Mouse (Mus musculus): ENCODE data around the gene Senp7.
"Not testable (repeated sequence)": the region's sequence is repeated elsewhere in the genome, so short reads cannot be mapped to it uniquely, and the experiment has no call there.

Gene Senp7

DNA sequence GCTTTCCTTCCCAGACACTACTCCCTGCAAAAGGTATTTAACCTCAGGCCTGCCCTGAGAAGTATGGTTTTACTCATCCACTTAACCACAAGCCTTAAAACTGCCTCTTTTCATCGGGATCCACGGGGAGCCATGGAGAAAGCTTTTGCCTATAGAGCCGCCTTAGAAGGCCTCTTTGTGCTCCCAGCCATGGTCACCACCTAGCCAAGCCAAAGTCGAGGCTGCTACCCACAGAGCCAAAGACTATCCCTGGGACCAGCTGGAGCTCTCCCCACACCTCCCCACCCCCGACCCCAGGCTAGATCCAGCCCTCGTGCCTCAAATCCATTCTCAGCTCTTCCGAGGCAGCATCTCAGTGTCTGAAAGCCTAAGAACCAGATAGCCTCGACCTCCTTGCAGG lies 18.0 kb downstream of the Senp7 start:
- no peak for DNase-seq (ENCODE audit: low spot score in 2 of 2)

- peak; percentile 66 to 71 for DNase-seq (ENCODE audit: low spot score in 2 of 2)
These were observed 20.5 kb downstream of the Senp7 start for GRCm38 (mm10) chr16:56068523-56069070.

GRCm38 (mm10) chr16:56071317-56072232 lies 23.4 kb downstream of the Senp7 start:
- DNase-seq (ENCODE audit: low spot score in 2 of 2), result peak; percentile 53 to 65

- no peak for DNase-seq (ENCODE audit: low spot score in 2 of 2)
These were observed 24.4 kb downstream of the Senp7 start for GRCm38 (mm10) chr16:56072533-56072932.

GRCm38 (mm10) chr16:56073150-56073549 lies 25.0 kb downstream of the Senp7 start:
- DNase-seq (ENCODE audit: low spot score in 2 of 2), result not testable (repeated sequence)

- DNase-seq (ENCODE audit: low spot score in 2 of 2), result no peak
These were observed 26.0 kb downstream of the Senp7 start for GRCm38 (mm10) chr16:56074122-56074521.

- no peak for DNase-seq (ENCODE audit: low spot score in 2 of 2)
These were observed 26.4 kb downstream of the Senp7 start for GRCm38 (mm10) chr16:56074565-56074964.

- DNase-seq (ENCODE audit: low spot score in 2 of 2), result peak; percentile 77 to 85
These were observed 27.3 kb downstream of the Senp7 start for GRCm38 (mm10) chr16:56075222-56076111.

GRCm38 (mm10) chr16:56076121-56076869 lies 28.2 kb downstream of the Senp7 start:
- DNase-seq (ENCODE audit: low spot score in 2 of 2), result no peak

DNA sequence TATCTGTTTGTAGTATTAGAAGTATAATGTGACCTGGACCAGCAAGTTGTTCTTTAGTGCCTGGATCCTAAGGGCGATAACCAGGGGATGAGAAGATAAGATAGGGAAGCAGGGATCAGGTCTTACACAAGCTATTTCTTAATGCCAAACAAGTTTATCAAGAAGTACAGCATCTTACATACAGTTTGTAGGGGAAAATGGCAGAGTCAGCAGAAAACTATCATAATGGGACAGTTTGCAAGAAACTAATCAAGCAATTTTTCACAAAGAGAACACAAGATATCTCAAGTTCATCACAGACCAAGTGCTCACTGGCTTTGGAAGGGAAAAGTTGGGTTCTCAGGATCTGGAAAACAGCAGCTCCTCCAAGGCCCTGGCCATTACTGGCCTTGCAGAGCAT lies 31.3 kb downstream of the Senp7 start:
- no peak for DNase-seq (ENCODE audit: low spot score in 2 of 2)

GRCm38 (mm10) chr16:56081691-56082090 lies 33.6 kb downstream of the Senp7 start:
- DNase-seq (ENCODE audit: low spot score in 2 of 2), result no peak

- no peak for DNase-seq (ENCODE audit: low spot score in 2 of 2)
These were observed 38.2 kb downstream of the Senp7 start for GRCm38 (mm10) chr16:56086336-56086735.

DNA sequence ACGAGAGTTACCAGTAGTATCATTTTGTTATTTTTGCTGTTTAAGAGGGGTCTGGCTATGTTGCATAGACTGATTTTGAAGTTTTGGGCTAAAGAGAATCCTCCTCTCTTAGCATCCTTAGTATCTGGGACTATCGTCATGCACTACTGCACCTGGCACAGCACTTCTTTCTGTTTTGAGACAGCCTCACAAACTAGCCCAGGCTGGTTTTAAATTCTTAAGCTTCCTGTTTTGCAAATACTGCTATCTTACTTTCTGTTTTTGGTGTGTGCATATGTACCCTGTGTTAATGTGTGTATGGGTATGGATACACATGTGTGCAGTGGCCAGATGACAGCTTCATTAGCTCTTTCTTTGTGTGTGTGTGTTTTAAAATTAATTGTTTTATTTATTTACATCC lies 42.2 kb downstream of the Senp7 start:
- DNase-seq (ENCODE audit: low spot score in 2 of 2), result no peak

DNA sequence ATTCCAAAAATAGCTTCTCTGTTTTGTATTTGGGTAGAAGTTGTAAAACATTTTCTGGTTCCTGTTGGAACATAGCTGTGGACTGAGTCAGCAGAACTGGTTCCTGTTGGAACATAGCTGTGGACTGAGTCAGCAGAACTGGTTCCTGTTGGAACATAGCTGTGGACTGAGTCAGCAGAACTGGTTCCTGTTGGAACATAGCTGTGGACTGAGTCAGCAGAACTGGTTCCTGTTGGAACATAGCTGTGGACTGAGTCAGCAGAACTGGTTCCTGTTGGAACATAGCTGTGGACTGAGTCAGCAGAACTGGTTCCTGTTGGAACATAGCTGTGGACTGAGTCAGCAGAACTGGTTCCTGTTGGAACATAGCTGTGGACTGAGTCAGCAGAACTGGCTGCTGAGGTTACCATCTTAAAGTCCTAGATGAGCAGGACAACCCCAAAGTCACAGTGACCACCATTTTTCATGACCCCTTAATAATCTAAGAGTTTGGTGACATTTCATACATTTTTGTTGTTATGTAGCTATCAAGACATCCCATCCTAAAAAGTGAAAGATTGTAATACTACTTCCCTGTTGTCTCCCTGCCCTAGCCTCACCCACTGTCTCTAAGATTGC lies 48.4 kb downstream of the Senp7 start:
- DNase-seq (ENCODE audit: low spot score in 2 of 2), result not testable (repeated sequence)

DNA sequence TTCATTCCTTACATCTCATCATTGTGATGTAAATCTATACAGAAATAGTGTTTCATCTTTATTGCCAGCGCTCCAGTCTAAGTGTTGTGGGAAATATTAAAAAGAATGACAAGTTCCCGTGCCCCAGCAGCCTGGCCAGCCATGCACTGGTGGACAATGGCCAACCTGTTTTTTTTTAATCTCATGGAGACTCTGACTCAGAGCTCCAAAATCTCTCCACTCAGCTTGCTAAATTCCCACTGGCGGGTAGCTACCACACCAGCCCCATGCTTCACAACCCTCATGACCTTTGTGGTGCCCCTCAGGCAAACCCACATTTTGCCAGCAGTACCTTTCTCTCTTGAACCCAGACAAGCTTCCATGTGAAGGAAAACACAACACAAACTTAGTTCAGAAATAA lies 67.6 kb downstream of the Senp7 start:
- no peak for DNase-seq (ENCODE audit: low spot score in 2 of 2)

DNA sequence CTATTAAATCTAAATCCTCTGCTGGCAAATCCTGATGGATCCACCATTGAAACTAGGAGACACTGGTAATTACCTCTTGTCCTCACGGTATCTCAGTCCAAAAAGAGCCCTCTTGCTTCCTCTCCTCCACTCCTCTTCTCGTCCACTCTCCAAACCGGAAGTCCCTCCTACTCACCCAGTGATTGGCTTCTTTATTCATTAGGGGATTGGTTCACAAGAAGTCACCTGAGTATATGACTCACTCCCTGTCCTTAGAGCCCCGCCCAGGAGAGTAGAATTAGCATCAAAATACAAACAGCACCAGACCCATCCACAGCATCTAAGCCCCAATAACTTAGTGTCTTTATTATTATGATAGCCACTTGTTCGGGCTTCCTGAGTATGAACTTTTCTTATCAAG lies 68.0 kb downstream of the Senp7 start:
- no peak for DNase-seq (ENCODE audit: low spot score in 2 of 2)

DNA sequence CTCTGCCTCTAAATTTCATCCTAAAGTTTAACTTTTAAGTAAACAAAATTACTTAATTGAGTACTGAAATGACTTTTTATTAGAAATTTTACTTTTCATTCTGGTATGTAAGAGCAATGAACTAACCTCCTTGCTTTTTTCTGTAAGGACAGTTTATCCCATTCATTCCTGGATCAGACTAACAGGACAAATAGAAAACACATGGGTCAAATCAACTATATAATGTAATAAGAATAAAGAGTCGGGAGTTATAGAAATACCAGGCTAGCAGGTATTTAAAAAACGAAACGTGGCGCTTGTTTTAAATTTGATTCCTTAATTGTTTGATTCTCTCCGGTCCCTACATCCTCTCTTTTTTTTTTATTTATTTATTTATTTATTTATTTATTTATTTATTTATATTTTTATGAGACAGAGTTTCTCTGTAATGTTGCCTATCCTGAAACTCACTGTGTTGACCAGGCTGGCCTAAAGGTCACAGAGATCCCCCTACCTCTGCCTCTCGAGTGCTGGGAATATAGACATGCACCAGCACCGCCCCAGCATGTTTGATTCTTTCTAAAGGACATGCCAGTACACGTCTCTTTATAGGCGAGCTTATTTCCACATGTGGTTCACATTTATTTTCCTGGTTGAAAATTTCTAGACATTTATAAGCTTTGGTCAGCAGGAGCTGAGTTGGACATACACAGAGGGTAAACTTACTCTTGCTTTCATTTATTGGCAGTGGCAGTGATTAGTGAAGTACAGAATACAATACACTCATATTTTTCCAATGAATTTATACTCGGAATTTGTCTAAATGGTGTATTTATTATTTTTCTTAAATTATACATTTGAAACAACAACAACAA lies 69.4 kb downstream of the Senp7 start:
- no peak for DNase-seq (ENCODE audit: low spot score in 2 of 2)

DNA sequence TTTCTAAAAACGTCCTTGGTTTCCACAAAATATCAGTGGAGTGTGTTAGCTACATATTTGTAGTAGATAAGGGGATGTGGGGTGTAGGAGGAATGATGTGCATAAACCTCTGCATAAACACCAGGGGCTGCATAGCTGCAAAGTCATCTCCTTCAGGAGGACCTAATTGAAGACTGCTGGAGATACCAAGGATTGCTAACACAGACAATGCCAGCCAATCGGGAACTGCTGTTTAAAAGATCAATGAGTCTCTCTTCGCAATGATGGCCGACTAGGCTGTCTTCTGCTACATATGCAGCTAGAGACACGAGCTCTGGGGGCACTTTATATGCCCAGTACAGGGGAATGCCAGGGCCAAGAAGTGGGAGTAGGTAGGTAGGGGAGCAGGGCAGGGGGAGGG lies 74.4 kb downstream of the Senp7 start:
- no peak for DNase-seq (ENCODE audit: low spot score in 2 of 2)

- no peak for DNase-seq (ENCODE audit: low spot score in 2 of 2)
These were observed 75.9 kb downstream of the Senp7 start for GRCm38 (mm10) chr16:56124045-56124444.

DNA sequence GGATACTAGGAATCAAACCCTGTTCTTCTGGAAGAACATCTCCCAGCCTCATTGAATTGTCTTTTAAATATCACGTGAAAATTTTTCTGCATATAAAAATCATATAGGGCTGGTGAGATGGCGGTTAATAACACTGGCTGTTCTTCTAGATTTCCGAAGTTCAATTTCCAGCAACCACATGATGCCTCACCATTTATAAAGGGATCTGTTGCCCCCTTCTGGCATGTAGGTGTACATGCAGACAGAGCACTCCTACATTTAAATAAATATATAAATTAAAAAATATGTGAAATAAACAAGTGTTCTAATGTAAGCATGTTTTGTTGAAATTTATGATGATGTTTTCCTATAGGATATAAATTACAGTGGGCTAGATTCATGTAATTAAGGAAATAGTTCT lies 83.5 kb downstream of the Senp7 start:
- DNase-seq (ENCODE audit: low spot score in 2 of 2), result peak in 1 of 2 experiments; percentile 11
